Mouse (Mus musculus): Measurements from ENCODE around the gene Ccdc115. TPM values are rescaled to one million over a fixed set of nuclear protein-coding genes. Genes with fewer than 3 reads are reported as not detected.
A peak's percentile ranks its signal among the peaks of the same experiment; 100 is the strongest.
"Not testable (repeated sequence)": the region's sequence is repeated elsewhere in the genome, so short reads cannot be mapped to it uniquely, and the experiment has no call there.

Gene Ccdc115
- polyA plus RNA-seq, 1 experiment = not detected

GRCm38 (mm10) chr1:34458431-34458830 lies 19.0 kb upstream of the Ccdc115 start:
- Histone ChIP-seq H3K4me3 (ENCODE audit: insufficient read depth, low read depth, low read length) (no peak overlapping the region), H3K27ac (ENCODE audit: insufficient read depth, low read depth, low read length) (no peak overlapping the region), H3K4me1 (ENCODE audit: control insufficient read depth, insufficient read depth, low read length) (peaks cover 4% of the 10 kb centered on the region)
- WGBS = 40% methylated on average over 8 of the region's 8 CpGs
- no peak for TF ChIP-seq CTCF (IDR thresholded peaks at IDR 0.05; ENCODE audit: insufficient read depth, low read depth, low read length)
- no peak for TF ChIP-seq POLR2A (IDR thresholded peaks at IDR 0.05; ENCODE audit: insufficient read depth, low read depth, low read length)

- no peak for TF ChIP-seq CTCF (IDR thresholded peaks at IDR 0.05; ENCODE audit: insufficient read depth, low read depth, low read length)
- no peak for TF ChIP-seq POLR2A (IDR thresholded peaks at IDR 0.05; ENCODE audit: insufficient read depth, low read depth, low read length)
- no peak overlapping the region for H3K27ac ChIP-seq (ENCODE audit: insufficient read depth, low read depth, low read length)
- 92% methylated on average over 6 of the region's 6 CpGs for WGBS
- no peak overlapping the region for H3K4me3 ChIP-seq (ENCODE audit: insufficient read depth, low read depth, low read length)
- H3K4me1 ChIP-seq (ENCODE audit: control insufficient read depth, insufficient read depth, low read length) = peaks cover 2% of the 10 kb centered on the region; the same call in 1 of the 2 replicates
Measured at GRCm38 (mm10) chr1:34443124-34443523, 3.7 kb upstream of the Ccdc115 start.

- H3K4me1 ChIP-seq (ENCODE audit: control insufficient read depth, insufficient read depth, low read length) = peaks cover 2% of the 10 kb centered on the region; the same call in 1 of the 2 replicates
- peak; percentile 18; the same call in 1 of the 2 replicates for TF ChIP-seq CTCF (IDR thresholded peaks at IDR 0.05; ENCODE audit: insufficient read depth, low read depth, low read length)
- no peak for TF ChIP-seq POLR2A (IDR thresholded peaks at IDR 0.05; ENCODE audit: insufficient read depth, low read depth, low read length)
- WGBS = 8% methylated on average over 31 of the region's 31 CpGs
- no peak overlapping the region for H3K27ac ChIP-seq (ENCODE audit: insufficient read depth, low read depth, low read length)
- peak overlapping the region; percentile 75 for H3K4me3 ChIP-seq (ENCODE audit: insufficient read depth, low read depth, low read length)
Measured at GRCm38 (mm10) chr1:34439961-34440630, 624 bp upstream of the Ccdc115 start.

GRCm38 (mm10) chr1:34438381-34439051 lies 956 bp downstream of the Ccdc115 start:
- 38% methylated on average over 17 of the region's 20 CpGs for WGBS
- peak overlapping the region; percentile 75 for H3K4me3 ChIP-seq (ENCODE audit: insufficient read depth, low read depth, low read length)
- no peak for TF ChIP-seq POLR2A (IDR thresholded peaks at IDR 0.05; ENCODE audit: insufficient read depth, low read depth, low read length)
- no peak for TF ChIP-seq CTCF (IDR thresholded peaks at IDR 0.05; ENCODE audit: insufficient read depth, low read depth, low read length)
- peaks cover 6% of the 10 kb centered on the region; the same call in 1 of the 2 replicates for H3K4me1 ChIP-seq (ENCODE audit: control insufficient read depth, insufficient read depth, low read length)
- no peak overlapping the region for H3K27ac ChIP-seq (ENCODE audit: insufficient read depth, low read depth, low read length)

GRCm38 (mm10) chr1:34437366-34437765 lies 2.1 kb downstream of the Ccdc115 start:
- 97% methylated on average over 8 of the region's 8 CpGs for WGBS
- H3K4me3 ChIP-seq (ENCODE audit: insufficient read depth, low read depth, low read length); H3K4me1 ChIP-seq (ENCODE audit: control insufficient read depth, insufficient read depth, low read length); H3K27ac ChIP-seq (ENCODE audit: insufficient read depth, low read depth, low read length): not testable (repeated sequence)

GRCm38 (mm10) chr1:34436374-34436773 lies 3.1 kb downstream of the Ccdc115 start:
- Histone ChIP-seq H3K4me3 (ENCODE audit: insufficient read depth, low read depth, low read length) (no peak overlapping the region), H3K4me1 (ENCODE audit: control insufficient read depth, insufficient read depth, low read length) (peaks cover 10% of the 10 kb centered on the region), H3K27ac (ENCODE audit: insufficient read depth, low read depth, low read length) (no peak overlapping the region)
- TF ChIP-seq CTCF (IDR thresholded peaks at IDR 0.05; ENCODE audit: insufficient read depth, low read depth, low read length) = no peak
- no peak for TF ChIP-seq POLR2A (IDR thresholded peaks at IDR 0.05; ENCODE audit: insufficient read depth, low read depth, low read length)
- 84% methylated on average over 3 of the region's 3 CpGs for WGBS

- H3K4me3 ChIP-seq (ENCODE audit: insufficient read depth, low read depth, low read length) = peak overlapping the region; percentile 90
- H3K27ac ChIP-seq (ENCODE audit: insufficient read depth, low read depth, low read length) = peak overlapping the region; percentile 96
- H3K4me1 ChIP-seq (ENCODE audit: control insufficient read depth, insufficient read depth, low read length) = peaks cover 10% of the 10 kb centered on the region
- TF ChIP-seq POLR2A (IDR thresholded peaks at IDR 0.05; ENCODE audit: insufficient read depth, low read depth, low read length) (no peak), CTCF (IDR thresholded peaks at IDR 0.05; ENCODE audit: insufficient read depth, low read depth, low read length) (no peak)
- WGBS = 24% methylated on average over 8 of the region's 8 CpGs
Measured at GRCm38 (mm10) chr1:34435371-34436120, 3.9 kb downstream of the Ccdc115 start.

- H3K4me3 ChIP-seq (ENCODE audit: insufficient read depth, low read depth, low read length) = peak overlapping the region; percentile 90
- H3K27ac ChIP-seq (ENCODE audit: insufficient read depth, low read depth, low read length) = peak overlapping the region; percentile 96
- under 1% methylated on average over 30 of the region's 30 CpGs for WGBS
- TF ChIP-seq CTCF (IDR thresholded peaks at IDR 0.05; ENCODE audit: insufficient read depth, low read depth, low read length) (no peak), POLR2A (IDR thresholded peaks at IDR 0.05; ENCODE audit: insufficient read depth, low read depth, low read length) (no peak)
- peaks cover 8% of the 10 kb centered on the region for H3K4me1 ChIP-seq (ENCODE audit: control insufficient read depth, insufficient read depth, low read length)
Measured at GRCm38 (mm10) chr1:34434660-34435160, 4.8 kb downstream of the Ccdc115 start.
